Mouse (Mus musculus) hindbrain, embryonic 10.5 days (tissue): ENCODE measurements around the gene Hmgcll1. TPM values are rescaled to one million over a fixed set of nuclear protein-coding genes. Genes with fewer than 3 reads are reported as not detected.

Experiments
- polyA plus RNA-seq: library from polyadenylated mRNA; unstranded; fragments of >200 nt; fragmentation: Nextera tagmentation; extraction: Ambion mirVana; gene quantifications from 2 replicates; pipeline ENCODE4 v1.2.1, GENCODE M21; 2016

Hmgcll1 gene
- polyA plus RNA-seq, 1 experiment from 2014 or later: 7.5 TPM

Other genes starting within 250 kb of the Hmgcll1 start
- gene Bmp5, start 239.5 kb upstream of the Hmgcll1 start, polyA plus RNA-seq: 2.1 and 2.9 TPM in 2 replicates
- not detected in 2 replicates for gene Gfral, start 198.8 kb downstream of the Hmgcll1 start, polyA plus RNA-seq